Mouse (Mus musculus): Measurements from ENCODE around the gene Cib1. TPM values are rescaled to one million over a fixed set of nuclear protein-coding genes. Genes with fewer than 3 reads are reported as not detected.

Cib1 gene
- polyA plus RNA-seq, 1 experiment from 2014 or later: 69.4 TPM

GRCm38 (mm10) chr7:80260625-80261371 lies 28.2 kb upstream of the Cib1 start, which contains the start of gene Ngrn:
Gene Ngrn (plus strand): TSS chr7:80261215.
- Histone ChIP-seq H3K9ac (peak within 1 kb of the TSS; percentile 80), H3K4me3 (peak within 1 kb of the TSS; percentile 88), H3K4me1 (peaks cover 13% of the 10 kb centered on the region), H3K9me3 (no peaks in the 10 kb centered on the region), H3K27ac (peak within 1 kb of the TSS; percentile 87), H3K36me3 (peaks cover 21% of the 10 kb centered on the region), H3K27me3 (peaks cover 20% of the 10 kb centered on the region), H3K4me2 (peak within 1 kb of the TSS; percentile 78)
- ATAC-seq (ENCODE audit: insufficient number of reproducible peaks, low FRiP score, low TSS enrichment, low read depth): peak; percentile 83
- 25% methylated on average over 40 of the region's 40 CpGs for WGBS

- Histone ChIP-seq H3K36me3 (no peaks in the 10 kb centered on the region), H3K4me3 (no peak overlapping the region), H3K27ac (no peak overlapping the region), H3K9me3 (no peaks in the 10 kb centered on the region), H3K4me2 (no peak overlapping the region), H3K4me1 (peaks cover 13% of the 10 kb centered on the region), H3K27me3 (peaks cover 24% of the 10 kb centered on the region), H3K9ac (no peak overlapping the region)
- ATAC-seq (ENCODE audit: insufficient number of reproducible peaks, low FRiP score, low TSS enrichment, low read depth): no peak
- 47% methylated on average over 2 of the region's 2 CpGs for WGBS
Measured at GRCm38 (mm10) chr7:80257706-80258105, 25.1 kb upstream of the Cib1 start.

DNA sequence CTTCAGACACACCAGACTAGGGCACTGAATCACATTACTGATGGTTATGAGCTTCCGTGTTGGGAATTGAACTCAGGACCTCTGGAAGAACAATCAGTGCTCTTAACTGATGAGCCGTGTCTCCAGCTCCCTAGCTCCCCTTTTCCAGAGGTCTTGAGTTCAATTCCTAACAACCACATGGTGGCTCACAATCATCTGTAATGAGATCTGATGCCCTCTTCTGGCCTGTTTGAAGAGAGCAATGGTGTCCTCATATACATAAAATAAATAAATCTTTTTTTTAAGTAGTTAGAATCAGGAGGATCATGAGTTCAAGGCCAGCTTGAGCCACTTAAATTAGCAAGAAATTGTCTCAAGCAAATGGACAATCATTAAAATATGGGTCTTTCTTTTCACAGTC lies 23.4 kb upstream of the Cib1 start:
- Histone ChIP-seq H3K27me3 (peaks cover 24% of the 10 kb centered on the region), H3K9me3 (no peaks in the 10 kb centered on the region), H3K9ac (no peak overlapping the region), H3K36me3 (no peaks in the 10 kb centered on the region), H3K4me1 (peaks cover 4% of the 10 kb centered on the region), H3K27ac (no peak overlapping the region), H3K4me3 (no peak overlapping the region), H3K4me2 (no peak overlapping the region)
- 72% methylated on average over 2 of the region's 2 CpGs for WGBS
- ATAC-seq (ENCODE audit: insufficient number of reproducible peaks, low FRiP score, low TSS enrichment, low read depth): no peak

- H3K27ac ChIP-seq: no peak overlapping the region
- 81% methylated on average over 11 of the region's 11 CpGs for WGBS
- peaks cover 10% of the 10 kb centered on the region for H3K27me3 ChIP-seq
- no peak overlapping the region for H3K4me2 ChIP-seq
- no peaks in the 10 kb centered on the region for H3K4me1 ChIP-seq
- no peak overlapping the region for H3K4me3 ChIP-seq
- no peaks in the 10 kb centered on the region for H3K36me3 ChIP-seq
- H3K9ac ChIP-seq: no peak overlapping the region
- no peak for ATAC-seq (ENCODE audit: insufficient number of reproducible peaks, low FRiP score, low TSS enrichment, low read depth)
- H3K9me3 ChIP-seq: no peaks in the 10 kb centered on the region
Measured at GRCm38 (mm10) chr7:80252886-80253285, 20.3 kb upstream of the Cib1 start.

- H3K4me1 ChIP-seq: no peaks in the 10 kb centered on the region
- H3K4me2 ChIP-seq: no peak overlapping the region
- whole genome bisulfite sequencing: 77% methylated on average over 7 of the region's 7 CpGs
- H3K4me3 ChIP-seq: no peak overlapping the region
- H3K36me3 ChIP-seq: no peaks in the 10 kb centered on the region
- H3K27me3 ChIP-seq: peaks cover 10% of the 10 kb centered on the region
- no peak for ATAC-seq (ENCODE audit: insufficient number of reproducible peaks, low FRiP score, low TSS enrichment, low read depth)
- H3K9me3 ChIP-seq: no peaks in the 10 kb centered on the region
- no peak overlapping the region for H3K27ac ChIP-seq
- no peak overlapping the region for H3K9ac ChIP-seq
Measured at GRCm38 (mm10) chr7:80252437-80252836, 19.8 kb upstream of the Cib1 start.

DNA sequence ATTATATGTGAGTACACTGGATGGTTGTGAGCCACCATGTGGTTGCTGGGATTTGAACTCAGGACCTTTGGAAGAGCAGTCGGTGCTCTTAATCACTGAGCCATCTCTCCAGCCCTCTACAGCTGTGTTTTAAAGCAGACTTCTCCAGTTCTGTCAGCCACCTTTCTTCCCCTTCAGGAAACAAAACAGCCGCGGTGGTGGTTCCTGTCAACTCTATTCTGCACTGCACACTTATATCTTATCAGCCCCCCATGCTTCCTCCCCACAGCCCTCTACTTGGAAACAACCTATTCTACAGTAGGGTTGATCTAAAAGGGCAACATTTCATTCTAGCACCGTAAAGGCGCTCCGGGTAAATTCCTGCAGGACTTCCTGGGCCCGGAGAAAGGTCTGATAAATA lies 14.2 kb upstream of the Cib1 start:
- no peaks in the 10 kb centered on the region for H3K27me3 ChIP-seq
- no peak for ATAC-seq (ENCODE audit: insufficient number of reproducible peaks, low FRiP score, low TSS enrichment, low read depth)
- 67% methylated on average over 7 of the region's 7 CpGs for WGBS
- 0 out of 2 replicates have a peak, but pooled peaks cover 2% of the 10 kb centered on the region for H3K4me1 ChIP-seq
- H3K4me2 ChIP-seq: peak overlapping the region; percentile 68
- no peaks in the 10 kb centered on the region for H3K9me3 ChIP-seq
- H3K36me3 ChIP-seq: 0 out of 2 replicates have a peak, but pooled peaks cover 2% of the 10 kb centered on the region
- H3K4me3 ChIP-seq: peak overlapping the region; percentile 66
- H3K27ac ChIP-seq: no peak overlapping the region
- no peak overlapping the region for H3K9ac ChIP-seq

GRCm38 (mm10) chr7:80246148-80246721 lies 13.6 kb upstream of the Cib1 start, which contains the start of gene Ttll13:
Gene Ttll13 (plus strand): TSS chr7:80246376.
- ATAC-seq (ENCODE audit: insufficient number of reproducible peaks, low FRiP score, low TSS enrichment, low read depth): peak; percentile 96
- H3K4me1 ChIP-seq: 0 out of 2 replicates have a peak, but pooled peaks cover 2% of the 10 kb centered on the region
- H3K9ac ChIP-seq: peak within 1 kb of the TSS; percentile 44
- peaks cover 3% of the 10 kb centered on the region; the same call in 1 of the 2 replicates for H3K36me3 ChIP-seq
- peak within 1 kb of the TSS; percentile 66 for H3K4me3 ChIP-seq
- H3K27ac ChIP-seq: peak within 1 kb of the TSS; percentile 74
- WGBS: under 1% methylated on average over 48 of the region's 48 CpGs
- H3K27me3 ChIP-seq: no peaks in the 10 kb centered on the region
- no peaks in the 10 kb centered on the region for H3K9me3 ChIP-seq
- H3K4me2 ChIP-seq: peak within 1 kb of the TSS; percentile 68

GRCm38 (mm10) chr7:80244851-80245250 lies 12.2 kb upstream of the Cib1 start:
- H3K27ac ChIP-seq: no peak overlapping the region
- H3K9me3 ChIP-seq: no peaks in the 10 kb centered on the region
- no peak for ATAC-seq (ENCODE audit: insufficient number of reproducible peaks, low FRiP score, low TSS enrichment, low read depth)
- H3K4me1 ChIP-seq: 0 out of 2 replicates have a peak, but pooled peaks cover 2% of the 10 kb centered on the region
- WGBS: 92% methylated on average over 4 of the region's 4 CpGs
- peaks cover 15% of the 10 kb centered on the region for H3K36me3 ChIP-seq
- H3K4me3 ChIP-seq: no peak overlapping the region
- no peaks in the 10 kb centered on the region for H3K27me3 ChIP-seq
- H3K4me2 ChIP-seq: no peak overlapping the region
- no peak overlapping the region for H3K9ac ChIP-seq

- 82% methylated on average over 4 of the region's 4 CpGs for WGBS
- ATAC-seq (ENCODE audit: insufficient number of reproducible peaks, low FRiP score, low TSS enrichment, low read depth): no peak
- Histone ChIP-seq H3K4me3 (no peak overlapping the region), H3K36me3 (peaks cover 36% of the 10 kb centered on the region), H3K9me3 (no peaks in the 10 kb centered on the region), H3K4me1 (0 out of 2 replicates have a peak, but pooled peaks cover 2% of the 10 kb centered on the region), H3K4me2 (no peak overlapping the region), H3K27ac (no peak overlapping the region), H3K9ac (no peak overlapping the region), H3K27me3 (no peaks in the 10 kb centered on the region)
Measured at GRCm38 (mm10) chr7:80241661-80242060, 9.0 kb upstream of the Cib1 start.

GRCm38 (mm10) chr7:80238542-80238941 lies 5.9 kb upstream of the Cib1 start:
- WGBS: 92% methylated on average over 10 of the region's 10 CpGs
- H3K4me3 ChIP-seq: no peak overlapping the region
- ATAC-seq (ENCODE audit: insufficient number of reproducible peaks, low FRiP score, low TSS enrichment, low read depth): no peak

GRCm38 (mm10) chr7:80233799-80234198 lies 1.2 kb upstream of the Cib1 start:
- Histone ChIP-seq H3K9me3 (no peaks in the 10 kb centered on the region), H3K4me2 (peak overlapping the region; percentile 80; the same call in 1 of the 2 replicates), H3K9ac (no peak overlapping the region), H3K27me3 (no peaks in the 10 kb centered on the region), H3K36me3 (peaks cover 12% of the 10 kb centered on the region), H3K27ac (no peak overlapping the region), H3K4me1 (peaks cover 16% of the 10 kb centered on the region), H3K4me3 (no peak overlapping the region; the same call in 1 of the 2 replicates)
- ATAC-seq (ENCODE audit: insufficient number of reproducible peaks, low FRiP score, low TSS enrichment, low read depth): no peak
- 74% methylated on average over 9 of the region's 9 CpGs for WGBS

More at GRCm38 (mm10) chr7:80238542-80238941, 5.9 kb upstream of the Cib1 start:
- no peak overlapping the region for H3K9ac ChIP-seq
- H3K27ac ChIP-seq: no peak overlapping the region
- H3K4me2 ChIP-seq: no peak overlapping the region
- peaks cover 36% of the 10 kb centered on the region for H3K36me3 ChIP-seq
- H3K4me1 ChIP-seq: peaks cover 6% of the 10 kb centered on the region
- no peaks in the 10 kb centered on the region for H3K9me3 ChIP-seq
- no peaks in the 10 kb centered on the region for H3K27me3 ChIP-seq

DNA sequence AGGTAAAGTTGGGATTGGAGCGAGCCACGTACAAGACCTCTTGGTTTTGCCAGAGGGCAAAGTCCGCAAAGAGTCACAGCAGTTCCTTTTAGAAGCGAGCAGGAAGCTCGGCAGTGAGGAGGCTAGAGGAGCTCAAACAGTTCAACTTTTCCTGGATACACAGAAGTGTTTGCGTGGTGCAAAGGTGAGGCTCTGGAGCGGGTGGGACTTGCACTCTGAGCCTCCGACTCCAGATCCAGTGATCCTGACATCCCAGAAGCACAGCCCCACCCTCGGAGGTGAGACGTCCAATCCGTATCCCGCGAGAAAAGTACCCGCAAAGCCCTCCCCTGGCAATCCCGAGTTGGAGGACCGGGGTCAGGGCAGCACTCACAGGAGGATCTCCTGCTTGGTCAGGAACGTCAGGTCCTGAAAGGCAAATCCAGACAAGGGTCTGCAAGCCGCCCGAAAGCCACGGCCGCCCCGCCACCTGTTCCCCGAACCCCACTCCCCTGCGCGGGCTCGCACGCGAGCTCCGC lies 583 bp downstream of the Cib1 start:
- WGBS: under 1% methylated on average over 29 of the region's 29 CpGs
- peak overlapping the region; percentile 69 for H3K27ac ChIP-seq

More for the DNA sequence above, 583 bp downstream of the Cib1 start:
- no peaks in the 10 kb centered on the region for H3K27me3 ChIP-seq
- H3K4me1 ChIP-seq: peaks cover 16% of the 10 kb centered on the region
- peak overlapping the region; percentile 64 for H3K4me3 ChIP-seq
- no peak for ATAC-seq (ENCODE audit: insufficient number of reproducible peaks, low FRiP score, low TSS enrichment, low read depth)
- peaks cover 15% of the 10 kb centered on the region for H3K36me3 ChIP-seq
- H3K4me2 ChIP-seq: peak overlapping the region; percentile 80
- no peaks in the 10 kb centered on the region for H3K9me3 ChIP-seq
- H3K9ac ChIP-seq: peak overlapping the region; percentile 44
